Mouse (Mus musculus) c-Kit-positive CD71-negative TER-119-negative erythroid progenitor cells, embryonic 14.5 days (primary cell): Measurements from ENCODE around the gene Tex14.
A peak's percentile ranks its signal among the peaks of the same experiment; 100 is the strongest.
"Not testable (repeated sequence)": the region's sequence is repeated elsewhere in the genome, so short reads cannot be mapped to it uniquely, and the experiment has no call there.

Source experiments
- DNase-seq: peaks from one replicate; pipeline ENCODE4 v3.0.0-alpha.2; 2013; ENCODE audit warnings: low read depth

Gene Tex14

DNA sequence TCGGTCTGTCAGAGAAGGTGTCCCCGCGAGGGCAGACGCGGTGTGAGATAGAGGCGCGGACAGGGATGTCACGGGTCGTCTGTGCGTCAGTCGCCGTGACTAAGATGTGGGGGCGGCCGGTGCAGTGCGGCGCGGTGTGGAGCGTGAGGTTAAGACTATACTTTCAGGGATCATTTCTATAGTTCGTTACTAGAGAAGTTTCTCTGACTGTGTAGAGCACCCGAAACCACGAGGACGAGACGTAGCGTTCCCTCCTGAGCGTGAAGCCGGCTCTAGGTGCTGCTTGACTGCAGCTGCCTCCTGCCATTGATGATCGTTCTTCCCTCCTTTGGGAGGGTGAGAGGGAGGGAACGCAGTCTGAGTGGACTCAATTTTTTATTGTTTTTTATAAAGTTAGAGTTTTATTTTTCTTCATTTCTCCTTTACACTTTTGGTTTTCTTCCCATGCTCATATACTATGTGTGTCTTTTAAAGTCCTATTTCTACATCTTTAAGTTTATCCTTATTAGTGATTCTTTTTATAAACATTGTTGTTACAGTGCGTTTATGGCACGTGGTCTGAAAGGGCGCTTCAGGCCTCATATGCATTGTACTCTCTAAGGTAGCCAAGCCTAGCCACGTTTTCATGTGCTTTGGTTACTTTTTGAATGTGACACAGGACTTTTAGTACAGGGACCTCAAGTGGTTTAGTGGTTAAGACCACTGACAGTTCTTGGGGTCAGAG, 43.8 kb downstream of the Tex14 start:
- peak; percentile 84 for DNase-seq

DNA sequence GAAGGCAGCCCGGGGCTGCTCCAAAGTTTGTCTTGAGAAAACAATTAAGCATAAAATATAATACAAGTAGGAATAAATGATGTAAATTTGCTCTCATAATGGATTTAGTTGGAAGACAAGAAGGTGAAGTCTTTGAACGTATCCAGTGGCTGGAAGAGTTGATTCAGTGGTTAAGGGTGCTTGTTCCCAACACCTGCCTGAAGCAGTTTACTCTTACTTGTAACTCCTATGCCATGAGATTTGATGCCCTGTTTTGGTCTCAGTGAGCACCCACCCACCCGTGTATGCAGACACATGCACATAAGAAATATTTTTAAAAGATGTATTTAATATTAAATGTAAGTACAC, 44.3 kb downstream of the Tex14 start:
- no peak for DNase-seq

DNA sequence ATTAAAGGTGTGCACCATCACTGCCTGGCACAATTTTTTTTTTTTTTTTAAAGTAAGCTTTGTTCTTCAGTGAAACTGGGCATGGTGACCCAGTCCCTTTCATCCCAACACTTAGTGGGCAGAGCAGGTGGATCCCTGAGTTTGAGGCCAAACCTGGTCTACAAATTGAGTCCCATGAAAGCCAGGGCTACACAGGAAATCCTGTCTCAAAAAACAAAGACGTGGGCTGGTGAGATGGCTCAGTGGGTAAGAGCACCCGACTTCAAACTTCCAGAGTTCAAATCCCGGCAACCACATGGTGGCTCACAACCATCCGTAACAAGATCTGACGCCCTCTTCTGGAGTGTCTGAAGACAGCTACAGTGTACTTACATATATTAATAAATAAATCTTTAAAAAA, 45.0 kb downstream of the Tex14 start:
- DNase-seq: not testable (repeated sequence)

DNA sequence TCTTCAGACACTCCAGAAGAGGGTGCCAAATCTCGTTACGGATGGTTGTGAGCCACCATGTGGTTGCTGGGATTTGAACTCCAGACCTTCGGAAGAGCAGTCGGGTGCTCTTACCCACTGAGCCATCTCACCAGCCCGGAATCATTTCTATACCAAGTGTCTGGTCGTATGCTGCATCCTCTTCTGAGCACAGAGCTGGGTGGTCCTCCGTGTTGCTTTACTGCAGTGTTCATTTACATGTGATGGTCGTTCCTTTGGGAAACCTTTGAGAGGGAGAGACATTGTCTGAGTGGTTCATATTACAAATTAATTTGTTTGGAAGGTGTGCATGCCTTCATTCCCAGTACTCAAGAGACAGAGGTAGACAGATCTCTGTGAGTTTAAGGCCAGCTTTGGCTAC, 47.9 kb downstream of the Tex14 start:
- DNase-seq: not testable (repeated sequence)

DNA sequence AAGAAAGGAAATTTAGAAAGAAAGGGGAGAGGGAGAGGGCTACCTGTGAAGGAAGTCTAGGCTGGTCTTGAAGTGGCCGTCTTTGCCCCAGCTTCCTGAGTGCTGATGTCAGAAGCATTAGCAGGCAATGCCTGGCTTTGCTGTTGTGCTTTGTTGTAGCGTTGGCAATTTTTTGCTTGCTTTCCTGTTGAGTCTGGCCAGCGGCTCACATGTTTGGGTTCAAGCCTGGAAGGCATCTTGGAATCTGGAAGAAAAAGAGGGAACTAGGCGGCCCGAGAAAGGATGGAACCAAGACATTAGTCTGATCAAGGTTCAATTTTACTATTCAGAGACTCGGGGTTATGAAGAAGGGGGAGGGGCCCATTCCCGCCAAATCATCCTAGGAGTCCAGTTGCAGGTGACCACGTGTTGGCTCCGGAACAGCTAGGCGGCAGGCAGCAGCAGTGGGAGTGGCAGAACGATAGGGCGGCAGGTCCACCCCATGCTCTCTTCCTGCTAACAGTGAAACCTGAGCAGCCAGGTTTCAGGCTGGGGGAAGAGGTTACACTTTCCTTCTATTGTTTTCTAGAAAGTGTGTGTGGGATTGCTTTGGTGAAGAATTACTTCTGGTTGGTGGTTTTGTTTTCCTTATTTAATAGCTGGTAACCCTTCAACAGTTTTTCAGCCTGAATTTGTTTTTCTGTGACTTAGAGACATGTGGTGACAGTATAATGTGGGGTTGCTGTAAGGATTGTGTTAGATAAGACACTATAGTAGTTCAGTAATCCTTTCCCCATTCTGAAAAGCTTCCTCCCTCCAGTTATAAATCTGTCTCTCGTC, 48.6 kb downstream of the Tex14 start:
- DNase-seq: no peak

DNA sequence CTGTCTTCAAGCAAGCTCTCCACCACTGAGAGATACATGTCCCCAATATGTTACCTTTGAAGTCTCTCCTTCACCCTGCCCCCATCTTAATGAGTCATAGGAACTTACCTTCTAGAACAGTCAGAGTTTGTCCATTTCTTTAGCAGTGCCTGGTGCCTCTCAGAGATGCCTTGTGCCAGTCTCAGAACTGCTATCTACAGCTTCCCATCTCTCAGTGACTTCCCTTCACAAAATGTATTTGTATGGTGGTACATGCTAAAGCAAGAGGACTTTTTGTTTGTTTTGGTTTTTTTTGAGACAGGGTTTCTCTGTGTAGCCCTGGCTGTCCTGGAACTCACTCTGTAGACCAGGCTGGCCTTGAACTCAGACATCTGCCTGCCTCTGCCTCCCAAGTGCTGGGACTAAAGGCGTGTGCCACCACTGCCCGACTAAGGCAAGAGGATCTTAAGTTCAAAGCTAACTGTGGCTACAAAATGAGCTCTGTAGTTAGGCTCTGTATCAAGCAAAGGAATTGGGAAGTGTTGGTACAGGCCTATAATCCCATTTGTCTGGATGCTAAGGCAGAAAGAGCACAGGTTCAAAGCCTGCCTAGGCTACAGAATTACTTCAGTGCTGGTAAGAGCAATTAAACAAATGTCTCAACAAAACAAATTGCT, 49.3 kb downstream of the Tex14 start:
- no peak for DNase-seq

DNA sequence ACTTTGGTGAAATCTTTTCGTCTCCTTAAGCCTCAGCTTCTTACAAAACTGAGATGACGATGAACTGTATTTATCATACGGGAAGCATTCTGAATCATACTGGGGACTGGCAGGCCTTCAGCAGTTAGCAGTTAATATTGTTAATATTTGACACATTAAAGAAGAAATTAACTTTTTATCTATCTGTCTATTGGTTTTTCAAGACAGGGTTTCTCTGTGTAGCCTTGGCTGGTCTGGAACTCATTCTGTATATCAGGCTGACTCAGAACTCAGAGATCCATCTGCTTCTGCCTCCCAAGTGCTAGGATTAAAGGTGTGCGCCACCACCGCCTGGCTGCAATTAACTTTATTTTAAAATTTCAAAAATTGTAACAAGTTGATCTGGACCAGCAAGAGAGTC, 50.7 kb downstream of the Tex14 start:
- DNase-seq: no peak

DNA sequence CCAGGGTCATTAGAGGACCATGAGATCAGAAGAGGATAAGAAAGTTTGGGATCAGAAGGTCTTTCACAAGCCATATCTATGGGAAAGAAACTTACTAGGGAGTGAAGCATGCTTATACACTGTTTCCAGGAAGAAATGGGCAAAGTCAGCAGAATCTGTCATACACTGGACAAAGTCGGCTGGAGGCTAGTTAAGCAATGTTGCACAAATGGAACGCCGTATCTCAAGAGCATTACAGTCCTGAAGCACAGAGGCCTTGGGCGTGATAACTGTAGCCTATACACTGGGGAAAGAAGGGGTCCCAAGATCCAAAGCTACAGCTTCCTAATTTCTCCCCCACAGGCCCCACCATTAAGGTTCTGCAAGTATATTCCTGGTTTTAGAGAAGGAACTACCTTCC, 51.1 kb downstream of the Tex14 start:
- DNase-seq: no peak

DNA sequence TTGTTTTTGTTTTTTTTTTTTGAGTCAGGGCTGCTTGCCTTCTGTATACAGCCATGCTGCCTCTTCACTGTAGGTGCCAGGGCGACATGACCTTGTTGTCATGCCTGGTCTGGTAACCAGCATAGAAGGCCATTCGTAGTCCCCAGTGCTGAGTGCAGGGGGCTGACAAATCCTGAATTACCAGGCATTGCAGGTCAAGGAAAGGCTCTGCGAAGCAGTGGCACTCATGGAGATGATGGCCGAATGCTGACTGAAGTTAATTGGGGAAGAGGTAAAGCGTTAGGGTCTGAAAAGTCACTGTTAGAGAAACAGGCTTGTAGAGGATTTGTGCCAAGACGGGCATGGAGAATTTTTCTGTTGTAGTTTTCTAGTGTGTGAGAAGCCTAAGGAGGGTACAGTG, 55.7 kb downstream of the Tex14 start:
- no peak for DNase-seq

DNA sequence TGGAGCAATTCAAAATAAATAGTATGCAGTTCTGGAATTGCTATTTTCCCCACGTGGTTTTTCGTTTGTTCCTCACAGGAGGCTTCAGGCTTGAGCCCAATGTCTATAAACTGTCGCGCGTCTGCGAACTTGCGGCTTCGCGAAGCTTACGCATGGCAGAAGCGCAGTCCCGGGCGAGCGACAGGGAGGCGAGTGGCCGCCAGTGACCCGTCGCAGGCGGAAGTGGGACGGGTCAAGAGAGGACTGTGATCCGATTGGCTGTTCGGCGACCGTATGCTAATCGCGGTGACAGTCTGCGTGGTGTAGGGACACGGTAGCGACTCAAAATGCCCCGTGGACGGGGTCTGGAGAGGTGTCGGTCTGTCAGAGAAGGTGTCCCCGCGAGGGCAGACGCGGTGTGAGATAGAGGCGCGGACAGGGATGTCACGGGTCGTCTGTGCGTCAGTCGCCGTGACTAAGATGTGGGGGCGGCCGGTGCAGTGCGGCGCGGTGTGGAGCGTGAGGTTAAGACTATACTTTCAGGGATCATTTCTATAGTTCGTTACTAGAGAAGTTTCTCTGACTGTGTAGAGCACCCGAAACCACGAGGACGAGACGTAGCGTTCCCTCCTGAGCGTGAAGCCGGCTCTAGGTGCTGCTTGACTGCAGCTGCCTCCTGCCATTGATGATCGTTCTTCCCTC, 57.1 kb downstream of the Tex14 start:
- DNase-seq: not testable (repeated sequence)

DNA sequence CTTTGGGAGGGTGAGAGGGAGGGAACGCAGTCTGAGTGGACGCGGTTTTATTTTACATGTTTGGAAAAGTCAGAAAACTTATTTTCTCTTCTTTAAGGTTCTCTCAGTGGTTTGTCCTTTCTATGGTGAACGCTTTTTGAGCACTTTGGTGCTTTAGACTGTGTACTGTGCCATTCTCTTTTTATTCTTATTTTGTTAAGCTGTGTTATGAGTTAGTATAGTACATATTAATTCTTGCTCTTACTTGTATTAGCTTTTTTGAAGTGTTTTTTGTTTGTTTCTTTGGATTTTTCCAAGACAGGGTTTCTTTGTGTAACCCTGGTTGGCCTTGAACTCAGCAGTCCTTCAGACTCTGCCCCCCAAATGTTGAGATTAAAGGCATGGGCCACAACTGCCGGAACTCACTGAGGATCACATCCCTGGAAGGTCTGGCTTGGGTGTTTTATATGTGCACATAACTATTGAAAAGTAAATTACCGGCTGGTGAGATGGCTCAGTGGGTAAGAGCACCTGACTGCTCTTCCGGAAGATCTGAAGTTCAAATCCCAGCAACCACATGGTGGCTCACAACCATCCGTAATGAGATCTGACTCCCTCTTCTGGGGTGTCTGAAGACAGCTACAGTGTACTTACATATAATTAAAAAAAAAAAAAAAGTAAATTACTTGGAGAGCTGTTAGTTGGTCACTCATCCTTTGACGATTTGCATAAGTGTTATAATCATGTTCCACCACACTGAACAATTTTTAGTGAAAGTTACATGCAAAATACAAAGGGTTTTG, 57.8 kb downstream of the Tex14 start:
- DNase-seq: peak; percentile 64

DNA sequence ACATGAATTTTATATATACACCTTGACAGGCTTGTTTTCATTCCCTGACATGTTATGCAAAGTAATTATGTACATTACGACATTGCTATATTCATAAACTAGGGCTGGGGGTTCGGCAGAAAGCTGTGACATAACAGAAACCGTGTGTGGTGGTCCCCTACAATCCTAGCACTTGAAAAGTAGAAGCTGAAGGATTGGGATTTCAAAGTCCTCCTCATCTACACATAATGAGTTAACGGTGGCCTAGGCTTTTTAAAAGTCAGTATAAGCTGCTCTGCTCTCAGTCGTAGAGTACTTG, 58.3 kb downstream of the Tex14 start:
- DNase-seq: no peak

DNA sequence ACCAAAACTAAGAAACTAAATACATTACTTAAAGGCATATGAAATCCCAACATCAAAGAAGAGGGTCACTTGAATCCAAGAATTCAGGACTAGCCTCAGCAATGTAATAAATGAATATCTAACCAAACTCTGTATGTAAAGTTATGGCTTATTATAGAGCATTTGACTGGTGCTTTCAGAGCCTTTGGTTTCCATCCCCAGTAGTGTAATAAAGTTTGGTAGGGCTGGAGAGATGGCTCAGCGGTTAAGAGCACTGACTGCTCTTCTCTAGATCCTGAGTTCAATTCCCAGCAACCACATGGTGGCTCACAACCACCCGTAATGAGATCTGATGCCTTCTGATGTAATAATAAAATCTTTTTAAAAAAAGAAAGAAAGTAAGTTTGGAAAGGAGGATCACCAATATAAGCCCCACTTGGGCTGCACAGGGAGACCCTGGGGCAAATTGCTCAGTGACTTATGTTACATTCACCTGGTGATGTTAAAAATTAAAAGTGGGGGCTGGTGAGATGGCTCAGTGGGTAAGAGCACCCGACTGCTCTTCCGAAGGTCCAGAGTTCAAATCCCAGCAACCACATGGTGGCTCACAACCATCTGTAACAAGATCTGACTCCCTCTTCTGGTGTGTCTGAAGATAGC, 59.0 kb downstream of the Tex14 start:
- DNase-seq: not testable (repeated sequence)

DNA sequence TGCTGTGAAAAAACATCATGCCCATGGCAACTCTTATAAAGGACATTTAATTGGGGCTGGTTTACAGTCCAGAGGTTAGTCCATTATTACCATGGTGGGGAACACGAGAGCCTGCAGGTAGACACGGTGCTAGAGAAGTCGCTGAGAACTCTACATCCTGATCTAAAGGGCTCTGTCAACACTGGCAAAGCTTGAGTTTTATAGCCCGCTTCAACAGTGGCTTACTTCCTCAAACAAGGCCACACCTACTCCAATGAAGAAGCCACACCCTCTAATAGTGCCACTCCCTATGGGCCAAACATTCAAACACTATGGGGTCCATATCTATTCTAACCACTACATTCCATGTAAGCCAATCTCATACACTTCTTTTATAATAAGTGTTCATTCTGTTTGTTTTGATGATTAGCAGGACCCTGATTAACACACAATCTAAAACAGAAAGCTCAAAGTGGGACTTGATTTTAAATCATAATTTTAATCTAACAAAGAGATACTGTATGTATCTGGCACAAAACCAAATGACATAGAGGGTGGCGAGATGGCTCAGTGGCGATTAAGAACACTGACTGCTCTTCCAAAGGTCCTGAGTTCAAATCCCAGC, 61.2 kb downstream of the Tex14 start:
- DNase-seq: no peak

DNA sequence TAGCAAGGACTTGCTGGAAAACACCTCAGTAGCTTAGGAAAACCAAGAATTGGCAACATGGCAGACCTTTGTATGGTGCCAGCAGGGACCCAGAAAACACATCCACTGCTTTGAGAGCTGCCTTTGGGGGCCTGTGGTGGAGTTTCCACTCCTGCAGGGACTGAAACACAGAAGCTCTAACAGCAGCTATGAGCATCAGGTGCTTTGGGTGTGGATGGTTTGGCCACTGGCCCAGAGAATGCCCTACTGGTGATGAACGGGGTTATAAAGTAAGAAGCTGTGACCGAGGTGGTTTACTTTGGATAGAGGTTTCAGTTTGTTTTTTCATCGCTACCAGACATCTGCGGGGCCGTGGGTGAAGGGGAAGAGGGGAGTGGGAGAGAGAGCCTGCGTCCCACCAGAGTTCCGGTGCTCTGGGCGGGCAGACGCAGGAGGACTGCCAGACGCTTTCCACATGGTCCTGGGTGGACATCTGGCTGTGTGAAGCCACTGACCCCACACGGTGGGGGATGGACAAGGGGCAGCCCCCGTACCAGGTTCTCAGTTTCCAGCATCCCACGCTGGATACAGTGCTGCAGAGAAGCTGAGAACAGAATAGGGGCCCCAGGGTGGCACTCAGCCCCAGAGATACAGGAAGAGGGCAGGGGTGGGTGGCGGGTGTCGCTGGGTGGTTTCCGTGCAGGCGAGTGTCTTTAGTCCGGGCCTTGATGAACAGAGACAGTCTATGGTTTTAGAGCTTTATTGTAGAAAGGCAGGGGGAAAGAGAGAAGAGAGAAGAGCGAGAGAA, 62.8 kb downstream of the Tex14 start:
- no peak for DNase-seq

DNA sequence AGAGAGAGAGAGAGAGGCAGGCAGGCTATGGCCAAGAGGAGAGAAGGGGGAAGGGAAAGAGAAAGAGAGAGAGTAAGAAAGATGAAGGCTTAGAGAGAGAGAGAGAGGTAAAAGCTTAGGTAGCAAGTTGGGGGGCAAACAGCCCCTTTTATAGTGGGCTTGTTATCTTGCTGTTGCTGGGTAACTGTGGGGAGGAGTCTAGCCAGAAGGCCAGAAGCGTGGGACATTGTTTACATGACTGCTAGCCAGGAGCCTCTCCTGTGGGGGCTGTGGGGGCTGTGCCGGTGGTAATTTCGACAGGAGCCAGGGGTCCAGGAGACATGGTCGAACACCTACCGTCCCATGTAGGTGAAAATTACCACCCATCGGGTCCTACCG, 63.4 kb downstream of the Tex14 start:
- DNase-seq: no peak

DNA sequence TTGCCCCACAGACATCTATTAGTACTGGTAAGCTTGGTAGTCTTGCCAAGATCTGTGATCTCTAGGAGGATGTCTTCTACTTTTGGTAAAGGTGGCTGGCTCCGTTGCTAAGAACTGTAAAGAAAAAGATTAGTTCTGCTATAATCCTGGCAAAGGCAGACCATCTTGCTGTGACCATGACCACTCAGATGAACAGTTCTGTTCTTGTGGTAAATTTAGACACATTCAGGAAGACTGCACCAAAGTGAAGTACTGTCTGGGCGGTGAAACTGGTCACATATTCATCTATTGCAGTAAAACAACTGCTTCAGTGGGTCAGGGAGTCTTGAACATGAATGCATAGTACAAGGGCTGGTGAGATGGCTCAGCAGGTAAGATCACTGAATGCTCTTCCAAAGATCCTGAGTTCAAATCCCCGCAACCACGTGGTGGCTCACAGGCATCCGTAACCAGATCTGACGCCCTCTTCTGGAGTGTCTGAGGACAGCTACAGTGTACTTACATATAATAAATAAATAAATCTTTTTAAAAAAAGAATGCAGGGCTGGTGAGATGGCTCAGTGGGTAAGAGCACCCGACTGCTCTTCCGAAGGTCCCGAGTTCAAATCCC, 63.9 kb downstream of the Tex14 start:
- no peak for DNase-seq

DNA sequence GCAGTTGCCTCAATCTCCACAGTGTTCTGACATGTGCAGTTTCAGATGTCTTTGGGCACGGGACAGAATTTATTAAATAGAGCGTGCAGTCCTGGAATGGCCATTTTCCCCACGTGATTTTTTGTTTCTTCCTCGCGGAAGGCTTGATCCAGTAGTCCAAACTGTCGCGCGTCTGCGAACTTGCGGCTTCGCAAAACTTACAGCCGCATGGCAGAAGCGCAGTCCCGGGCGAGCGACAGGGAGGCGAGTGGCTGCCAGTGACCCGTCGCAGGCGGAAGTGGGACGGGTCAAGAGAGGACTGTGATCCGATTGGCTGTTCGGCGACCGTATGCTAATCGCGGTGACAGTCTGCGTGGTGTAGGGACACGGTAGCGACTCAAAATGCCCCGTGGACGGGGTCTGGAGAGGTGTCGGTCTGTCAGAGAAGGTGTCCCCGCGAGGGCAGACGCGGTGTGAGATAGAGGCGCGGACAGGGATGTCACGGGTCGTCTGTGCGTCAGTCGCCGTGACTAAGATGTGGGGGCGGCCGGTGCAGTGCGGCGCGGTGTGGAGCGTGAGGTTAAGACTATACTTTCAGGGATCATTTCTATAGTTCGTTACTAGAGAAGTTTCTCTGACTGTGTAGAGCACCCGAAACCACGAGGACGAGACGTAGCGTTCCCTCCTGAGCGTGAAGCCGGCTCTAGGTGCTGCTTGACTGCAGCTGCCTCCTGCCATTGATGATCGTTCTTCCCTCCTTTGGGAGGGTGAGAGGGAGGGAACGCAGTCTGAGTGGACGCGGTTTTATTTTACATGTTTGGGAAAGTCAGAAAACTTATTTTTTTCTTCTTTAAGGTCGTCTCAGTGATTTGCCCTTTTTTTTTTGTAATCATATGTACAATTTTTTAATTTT, 66.2 kb downstream of the Tex14 start:
- DNase-seq: peak; percentile 50

DNA sequence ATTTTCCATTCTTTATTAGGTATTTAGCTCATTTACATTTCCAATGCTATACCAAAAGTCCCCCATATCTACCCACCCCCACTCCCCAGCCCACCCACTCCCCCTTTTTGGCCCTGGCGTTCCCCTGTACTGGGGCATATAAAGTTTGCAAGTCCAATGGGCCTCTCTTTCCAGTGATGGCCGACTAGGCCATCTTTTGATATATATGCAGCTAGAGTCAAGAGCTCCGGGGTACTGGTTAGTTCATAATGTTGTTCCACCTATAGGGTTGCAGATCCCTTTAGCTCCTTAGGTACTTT, 66.8 kb downstream of the Tex14 start:
- DNase-seq: not testable (repeated sequence)
